Mouse (Mus musculus): ENCODE data around the gene Hacd3. TPM values are rescaled to one million over a fixed set of nuclear protein-coding genes. Genes with fewer than 3 reads are reported as not detected.
A peak's percentile ranks its signal among the peaks of the same experiment; 100 is the strongest.
"Not testable (repeated sequence)": the region's sequence is repeated elsewhere in the genome, so short reads cannot be mapped to it uniquely, and the experiment has no call there.

The Hacd3 gene
- polyA plus RNA-seq, 1 experiment from 2014 or later = 68.4 TPM

GRCm38 (mm10) chr9:65005737-65006136 lies 15.8 kb downstream of the Hacd3 start:
- Histone ChIP-seq H3K27me3 (ENCODE audit: control insufficient read depth, insufficient read depth, low read depth, low read length) (no peaks in the 10 kb centered on the region), H3K27ac (ENCODE audit: low read length) (no peak overlapping the region), H3K4me3 (ENCODE audit: low read depth, low read length) (no peak overlapping the region), H3K9me3 (replicated peaks; ENCODE audit: control insufficient read depth, low read length) (no peaks in the 10 kb centered on the region), H3K36me3 (ENCODE audit: control insufficient read depth, insufficient read depth) (peaks cover 21% of the 10 kb centered on the region), H3K4me2 (ENCODE audit: low read depth, low read length) (no peak overlapping the region), H3K9ac (ENCODE audit: low read depth, low read length) (no peak overlapping the region), H3K4me1 (ENCODE audit: control insufficient read depth, low read depth, low read length) (no peaks in the 10 kb centered on the region)
- 84% methylated on average over 8 of the region's 8 CpGs for WGBS (ENCODE audit: insufficient replicate concordance)
- no peak for ATAC-seq (ENCODE audit: low read depth)

GRCm38 (mm10) chr9:65001481-65001880 lies 20.0 kb downstream of the Hacd3 start:
- Histone ChIP-seq H3K36me3 (ENCODE audit: control insufficient read depth, insufficient read depth) (peaks cover 31% of the 10 kb centered on the region), H3K27ac (ENCODE audit: low read length) (no peak overlapping the region), H3K9ac (ENCODE audit: low read depth, low read length) (no peak overlapping the region), H3K4me3 (ENCODE audit: low read depth, low read length) (no peak overlapping the region), H3K27me3 (ENCODE audit: control insufficient read depth, insufficient read depth, low read depth, low read length) (no peaks in the 10 kb centered on the region), H3K4me1 (ENCODE audit: control insufficient read depth, low read depth, low read length) (no peaks in the 10 kb centered on the region), H3K4me2 (ENCODE audit: low read depth, low read length) (no peak overlapping the region), H3K9me3 (replicated peaks; ENCODE audit: control insufficient read depth, low read length) (no peaks in the 10 kb centered on the region)
- ATAC-seq (ENCODE audit: low read depth) = no peak
- 68% methylated on average over 4 of the region's 4 CpGs for WGBS (ENCODE audit: insufficient replicate concordance)

GRCm38 (mm10) chr9:64995464-64995863 lies 26.0 kb downstream of the Hacd3 start:
- H3K4me3 ChIP-seq (ENCODE audit: low read depth, low read length); H3K4me1 ChIP-seq (ENCODE audit: control insufficient read depth, low read depth, low read length); H3K9ac ChIP-seq (ENCODE audit: low read depth, low read length); H3K27ac ChIP-seq (ENCODE audit: low read length); H3K9me3 ChIP-seq (replicated peaks; ENCODE audit: control insufficient read depth, low read length); H3K4me2 ChIP-seq (ENCODE audit: low read depth, low read length); H3K27me3 ChIP-seq (ENCODE audit: control insufficient read depth, insufficient read depth, low read depth, low read length); ATAC-seq (ENCODE audit: low read depth): not testable (repeated sequence)
- peaks cover 14% of the 10 kb centered on the region for H3K36me3 ChIP-seq (ENCODE audit: control insufficient read depth, insufficient read depth)
- 74% methylated on average over 1 of the region's 1 CpGs for WGBS (ENCODE audit: insufficient replicate concordance)

GRCm38 (mm10) chr9:64990291-64990690 lies 31.2 kb downstream of the Hacd3 start:
- Histone ChIP-seq H3K4me1 (ENCODE audit: control insufficient read depth, low read depth, low read length) (peaks cover 7% of the 10 kb centered on the region), H3K9me3 (replicated peaks; ENCODE audit: control insufficient read depth, low read length) (no peaks in the 10 kb centered on the region), H3K4me2 (ENCODE audit: low read depth, low read length) (no peak overlapping the region), H3K4me3 (ENCODE audit: low read depth, low read length) (no peak overlapping the region), H3K9ac (ENCODE audit: low read depth, low read length) (no peak overlapping the region), H3K27me3 (ENCODE audit: control insufficient read depth, insufficient read depth, low read depth, low read length) (no peaks in the 10 kb centered on the region), H3K36me3 (ENCODE audit: control insufficient read depth, insufficient read depth) (peaks cover 25% of the 10 kb centered on the region), H3K27ac (ENCODE audit: low read length) (no peak overlapping the region)
- no peak for ATAC-seq (ENCODE audit: low read depth)
- WGBS (ENCODE audit: insufficient replicate concordance) = 78% methylated on average over 7 of the region's 7 CpGs

GRCm38 (mm10) chr9:64988443-64988842 lies 33.0 kb downstream of the Hacd3 start:
- no peak overlapping the region for H3K9ac ChIP-seq (ENCODE audit: low read depth, low read length)
- no peaks in the 10 kb centered on the region for H3K27me3 ChIP-seq (ENCODE audit: control insufficient read depth, insufficient read depth, low read depth, low read length)
- H3K9me3 ChIP-seq (replicated peaks; ENCODE audit: control insufficient read depth, low read length) = no peaks in the 10 kb centered on the region
- H3K27ac ChIP-seq (ENCODE audit: low read length) = no peak overlapping the region
- WGBS (ENCODE audit: insufficient replicate concordance) = 58% methylated on average over 6 of the region's 6 CpGs
- H3K36me3 ChIP-seq (ENCODE audit: control insufficient read depth, insufficient read depth) = peaks cover 30% of the 10 kb centered on the region
- peaks cover 14% of the 10 kb centered on the region for H3K4me1 ChIP-seq (ENCODE audit: control insufficient read depth, low read depth, low read length)
- H3K4me2 ChIP-seq (ENCODE audit: low read depth, low read length) = no peak overlapping the region
- no peak for ATAC-seq (ENCODE audit: low read depth)
- no peak overlapping the region for H3K4me3 ChIP-seq (ENCODE audit: low read depth, low read length)

GRCm38 (mm10) chr9:64987651-64988050 lies 33.8 kb downstream of the Hacd3 start:
- Histone ChIP-seq H3K9ac (ENCODE audit: low read depth, low read length) (no peak overlapping the region), H3K4me3 (ENCODE audit: low read depth, low read length) (no peak overlapping the region), H3K27ac (ENCODE audit: low read length) (no peak overlapping the region), H3K4me1 (ENCODE audit: control insufficient read depth, low read depth, low read length) (peaks cover 14% of the 10 kb centered on the region), H3K36me3 (ENCODE audit: control insufficient read depth, insufficient read depth) (peaks cover 33% of the 10 kb centered on the region), H3K9me3 (replicated peaks; ENCODE audit: control insufficient read depth, low read length) (no peaks in the 10 kb centered on the region), H3K4me2 (ENCODE audit: low read depth, low read length) (no peak overlapping the region), H3K27me3 (ENCODE audit: control insufficient read depth, insufficient read depth, low read depth, low read length) (no peaks in the 10 kb centered on the region)
- ATAC-seq (ENCODE audit: low read depth) = no peak
- 77% methylated on average over 2 of the region's 2 CpGs for WGBS (ENCODE audit: insufficient replicate concordance)

GRCm38 (mm10) chr9:64985807-64986206 lies 35.7 kb downstream of the Hacd3 start:
- Histone ChIP-seq H3K36me3 (ENCODE audit: control insufficient read depth, insufficient read depth) (peaks cover 51% of the 10 kb centered on the region), H3K9me3 (replicated peaks; ENCODE audit: control insufficient read depth, low read length) (no peaks in the 10 kb centered on the region), H3K27me3 (ENCODE audit: control insufficient read depth, insufficient read depth, low read depth, low read length) (no peaks in the 10 kb centered on the region), H3K4me1 (ENCODE audit: control insufficient read depth, low read depth, low read length) (peaks cover 14% of the 10 kb centered on the region), H3K4me3 (ENCODE audit: low read depth, low read length) (no peak overlapping the region), H3K9ac (ENCODE audit: low read depth, low read length) (no peak overlapping the region), H3K27ac (ENCODE audit: low read length) (peak overlapping the region; percentile 2; the same call in 1 of the 2 replicates), H3K4me2 (ENCODE audit: low read depth, low read length) (peak overlapping the region; percentile 21; the same call in 1 of the 2 replicates)
- ATAC-seq (ENCODE audit: low read depth) = no peak
- 85% methylated on average over 9 of the region's 9 CpGs for WGBS (ENCODE audit: insufficient replicate concordance)

GRCm38 (mm10) chr9:64985037-64985794 lies 36.3 kb downstream of the Hacd3 start:
- WGBS (ENCODE audit: insufficient replicate concordance) = 29% methylated on average over 8 of the region's 8 CpGs
- peak; percentile 91 for ATAC-seq (ENCODE audit: low read depth)

GRCm38 (mm10) chr9:64981904-64982303 lies 39.6 kb downstream of the Hacd3 start:
- Histone ChIP-seq H3K27me3 (ENCODE audit: control insufficient read depth, insufficient read depth, low read depth, low read length) (no peaks in the 10 kb centered on the region), H3K36me3 (ENCODE audit: control insufficient read depth, insufficient read depth) (peaks cover 54% of the 10 kb centered on the region), H3K27ac (ENCODE audit: low read length) (no peak overlapping the region), H3K4me2 (ENCODE audit: low read depth, low read length) (no peak overlapping the region), H3K9ac (ENCODE audit: low read depth, low read length) (no peak overlapping the region), H3K9me3 (replicated peaks; ENCODE audit: control insufficient read depth, low read length) (no peaks in the 10 kb centered on the region), H3K4me3 (ENCODE audit: low read depth, low read length) (no peak overlapping the region), H3K4me1 (ENCODE audit: control insufficient read depth, low read depth, low read length) (peaks cover 14% of the 10 kb centered on the region)
- 44% methylated on average over 1 of the region's 1 CpGs for WGBS (ENCODE audit: insufficient replicate concordance)
- no peak for ATAC-seq (ENCODE audit: low read depth)

More at GRCm38 (mm10) chr9:64985037-64985794, 36.3 kb downstream of the Hacd3 start:
- Histone ChIP-seq H3K27me3 (ENCODE audit: control insufficient read depth, insufficient read depth, low read depth, low read length) (no peaks in the 10 kb centered on the region), H3K9me3 (replicated peaks; ENCODE audit: control insufficient read depth, low read length) (no peaks in the 10 kb centered on the region), H3K36me3 (ENCODE audit: control insufficient read depth, insufficient read depth) (peaks cover 52% of the 10 kb centered on the region), H3K4me1 (ENCODE audit: control insufficient read depth, low read depth, low read length) (peaks cover 14% of the 10 kb centered on the region), H3K4me2 (ENCODE audit: low read depth, low read length) (peak overlapping the region; percentile 21), H3K4me3 (ENCODE audit: low read depth, low read length) (no peak overlapping the region), H3K27ac (ENCODE audit: low read length) (peak overlapping the region; percentile 39; the same call in 1 of the 2 replicates), H3K9ac (ENCODE audit: low read depth, low read length) (no peak overlapping the region)

Data from liver, embryonic 16.5 days (tissue).